Mouse (Mus musculus) limb, embryonic 10.5 days (tissue): Measurements from ENCODE around the gene Btg4. TPM values are rescaled to one million over a fixed set of nuclear protein-coding genes. Genes with fewer than 3 reads are reported as not detected.
A peak's percentile ranks its signal among the peaks of the same experiment; 100 is the strongest.
"Not testable (repeated sequence)": the region's sequence is repeated elsewhere in the genome, so short reads cannot be mapped to it uniquely, and the experiment has no call there.

Experiments used
- DNase-seq: peaks from one replicate; pipeline ENCODE4 v3.0.0-alpha.2; 2017; ENCODE audit warnings: low spot score
- H3K27ac ChIP-seq: fragments of 300-500 bp; sonication (generic); 2 replicates; pipeline ENCODE4 v1.5.1; 2016; ENCODE audit warnings: mild to moderate bottlenecking
- H3K27me3 ChIP-seq: fragments of 300-500 bp; sonication (generic); 2 replicates; pipeline ENCODE4 v1.6.1; 2016; ENCODE audit warnings: low read depth, mild to moderate bottlenecking; ENCODE audit not compliant: poor library complexity, severe bottlenecking
- H3K36me3 ChIP-seq: fragments of 300-500 bp; sonication (generic); 2 replicates; pipeline ENCODE4 v1.6.1; 2016; ENCODE audit warnings: mild to moderate bottlenecking, moderate library complexity
- H3K4me1 ChIP-seq: fragments of 300-500 bp; sonication (generic); 2 replicates; pipeline ENCODE4 v1.6.1; 2016
- H3K4me3 ChIP-seq: fragments of 300-500 bp; sonication (generic); 2 replicates; pipeline ENCODE4 v1.5.1; 2016; ENCODE audit warnings: mild to moderate bottlenecking, moderate library complexity
- H3K9me3 ChIP-seq: fragments of 300-500 bp; sonication (generic); replicated peaks from 2 replicates; pipeline ENCODE4 v1.6.1; 2016; ENCODE audit warnings: mild to moderate bottlenecking
- WGBS: fragments of 180-500 bp; shearing (Covaris S2); methylation state at CpG from one replicate; pipeline ENCODE4 v1.1.7; 2016; 5-methylcytosine and 5-hydroxymethylcytosine counted together
- polyA plus RNA-seq: library from polyadenylated mRNA; unstranded; fragments of >200 nt; fragmentation: Nextera tagmentation; extraction: Ambion mirVana; gene quantifications from 2 replicates; pipeline ENCODE4 v1.2.1, GENCODE M21; 2016

The Btg4 gene
- polyA plus RNA-seq, 1 experiment from 2014 or later = not detected

GRCm38 (mm10) chr9:51102963-51103807 lies 42.5 kb downstream of the Btg4 start:
- 2% methylated on average over 43 of the region's 44 CpGs for WGBS
- H3K27ac ChIP-seq = peak overlapping the region; percentile 87

GRCm38 (mm10) chr9:51103808-51104514 lies 43.3 kb downstream of the Btg4 start:
- Histone ChIP-seq H3K4me1 (peaks cover 25% of the 10 kb centered on the region), H3K36me3 (no peaks in the 10 kb centered on the region), H3K27ac (peak overlapping the region; percentile 87), H3K4me3 (peak overlapping the region; percentile 71), H3K9me3 (no peaks in the 10 kb centered on the region), H3K27me3 (peaks cover 26% of the 10 kb centered on the region)
- WGBS = 11% methylated on average over 30 of the region's 30 CpGs
- peak; percentile 83 for DNase-seq

More at GRCm38 (mm10) chr9:51102963-51103807, 42.5 kb downstream of the Btg4 start:
- Histone ChIP-seq H3K4me1 (peaks cover 25% of the 10 kb centered on the region), H3K27me3 (peaks cover 26% of the 10 kb centered on the region), H3K9me3 (no peaks in the 10 kb centered on the region), H3K36me3 (no peaks in the 10 kb centered on the region), H3K4me3 (peak overlapping the region; percentile 71)
- peak; percentile 76 for DNase-seq

GRCm38 (mm10) chr9:51105751-51106150 lies 45.0 kb downstream of the Btg4 start:
- no peak for DNase-seq
- Histone ChIP-seq H3K9me3 (no peaks in the 10 kb centered on the region), H3K4me1 (peaks cover 25% of the 10 kb centered on the region), H3K27me3 (peaks cover 16% of the 10 kb centered on the region), H3K4me3 (no peak overlapping the region), H3K36me3 (no peaks in the 10 kb centered on the region), H3K27ac (no peak overlapping the region)
- WGBS = 81% methylated on average over 2 of the region's 2 CpGs

- no peak for DNase-seq
- H3K4me1 ChIP-seq = no peaks in the 10 kb centered on the region
- no peak overlapping the region for H3K4me3 ChIP-seq
- no peak overlapping the region for H3K27ac ChIP-seq
- H3K27me3 ChIP-seq = no peaks in the 10 kb centered on the region
- WGBS = 82% methylated on average over 4 of the region's 4 CpGs
- H3K9me3 ChIP-seq = no peaks in the 10 kb centered on the region
- no peaks in the 10 kb centered on the region for H3K36me3 ChIP-seq
These were observed 54.1 kb downstream of the Btg4 start for GRCm38 (mm10) chr9:51114767-51115166.

GRCm38 (mm10) chr9:51136985-51137384 lies 76.3 kb downstream of the Btg4 start:
- H3K4me1 ChIP-seq = no peaks in the 10 kb centered on the region
- no peak overlapping the region for H3K27ac ChIP-seq
- no peaks in the 10 kb centered on the region for H3K36me3 ChIP-seq
- H3K27me3 ChIP-seq = no peaks in the 10 kb centered on the region
- no peaks in the 10 kb centered on the region for H3K9me3 ChIP-seq
- H3K4me3 ChIP-seq = no peak overlapping the region
- DNase-seq = no peak
- WGBS = 63% methylated on average over 3 of the region's 3 CpGs

- no peaks in the 10 kb centered on the region for H3K4me1 ChIP-seq
- H3K27me3 ChIP-seq = no peaks in the 10 kb centered on the region
- WGBS = 84% methylated on average over 4 of the region's 4 CpGs
- no peak for DNase-seq
- no peak overlapping the region for H3K4me3 ChIP-seq
- H3K9me3 ChIP-seq = no peaks in the 10 kb centered on the region
- no peak overlapping the region for H3K27ac ChIP-seq
- H3K36me3 ChIP-seq = no peaks in the 10 kb centered on the region
These were observed 76.7 kb downstream of the Btg4 start for GRCm38 (mm10) chr9:51137432-51137831.

GRCm38 (mm10) chr9:51137836-51138235 lies 77.1 kb downstream of the Btg4 start:
- WGBS = 97% methylated on average over 1 of the region's 1 CpGs
- no peaks in the 10 kb centered on the region for H3K9me3 ChIP-seq
- H3K4me1 ChIP-seq = no peaks in the 10 kb centered on the region

GRCm38 (mm10) chr9:51138301-51138700 lies 77.6 kb downstream of the Btg4 start:
- H3K36me3 ChIP-seq = no peaks in the 10 kb centered on the region
- WGBS = 93% methylated on average over 1 of the region's 1 CpGs
- no peak overlapping the region for H3K27ac ChIP-seq
- no peaks in the 10 kb centered on the region for H3K9me3 ChIP-seq
- no peaks in the 10 kb centered on the region for H3K27me3 ChIP-seq
- H3K4me3 ChIP-seq = no peak overlapping the region
- DNase-seq = no peak
- no peaks in the 10 kb centered on the region for H3K4me1 ChIP-seq

More at GRCm38 (mm10) chr9:51137836-51138235, 77.1 kb downstream of the Btg4 start:
- no peak overlapping the region for H3K27ac ChIP-seq
- H3K4me3 ChIP-seq = no peak overlapping the region
- no peaks in the 10 kb centered on the region for H3K27me3 ChIP-seq
- no peaks in the 10 kb centered on the region for H3K36me3 ChIP-seq
- no peak for DNase-seq

- not testable (repeated sequence) for H3K4me3 ChIP-seq, DNase-seq, H3K27me3 ChIP-seq, H3K9me3 ChIP-seq, H3K36me3 ChIP-seq, H3K4me1 ChIP-seq, H3K27ac ChIP-seq
- WGBS = 97% methylated on average over 1 of the region's 1 CpGs
These were observed 78.7 kb downstream of the Btg4 start for GRCm38 (mm10) chr9:51139401-51139800.

- Histone ChIP-seq H3K4me3 (no peak overlapping the region), H3K9me3 (no peaks in the 10 kb centered on the region), H3K4me1 (no peaks in the 10 kb centered on the region), H3K27ac (no peak overlapping the region), H3K36me3 (no peaks in the 10 kb centered on the region), H3K27me3 (no peaks in the 10 kb centered on the region)
- WGBS = 85% methylated on average over 3 of the region's 3 CpGs
- DNase-seq = no peak
These were observed 80.0 kb downstream of the Btg4 start for GRCm38 (mm10) chr9:51140711-51141110.

GRCm38 (mm10) chr9:51143437-51143836 lies 82.7 kb downstream of the Btg4 start:
- DNase-seq = no peak
- Histone ChIP-seq H3K4me3 (no peak overlapping the region), H3K4me1 (peaks cover 12% of the 10 kb centered on the region), H3K27ac (no peak overlapping the region), H3K27me3 (no peaks in the 10 kb centered on the region), H3K36me3 (no peaks in the 10 kb centered on the region), H3K9me3 (no peaks in the 10 kb centered on the region)
- WGBS = 96% methylated on average over 1 of the region's 1 CpGs

GRCm38 (mm10) chr9:51144218-51144617 lies 83.5 kb downstream of the Btg4 start:
- Histone ChIP-seq H3K27me3 (no peaks in the 10 kb centered on the region), H3K9me3 (no peaks in the 10 kb centered on the region), H3K4me1 (peaks cover 12% of the 10 kb centered on the region), H3K36me3 (no peaks in the 10 kb centered on the region), H3K4me3 (no peak overlapping the region), H3K27ac (no peak overlapping the region)
- no peak for DNase-seq
- 75% methylated on average over 6 of the region's 6 CpGs for WGBS

- Histone ChIP-seq H3K4me3 (no peak overlapping the region), H3K9me3 (no peaks in the 10 kb centered on the region), H3K4me1 (peaks cover 12% of the 10 kb centered on the region), H3K27me3 (peaks cover 3% of the 10 kb centered on the region; the same call in 1 of the 2 replicates), H3K36me3 (no peaks in the 10 kb centered on the region), H3K27ac (no peak overlapping the region)
- WGBS = 90% methylated on average over 4 of the region's 4 CpGs
- no peak for DNase-seq
These were observed 85.8 kb downstream of the Btg4 start for GRCm38 (mm10) chr9:51146496-51146895.
